Mouse (Mus musculus) ES-E14 (cell line): ENCODE measurements at regions not wholly inside any gene's neighbourhood (a gene's known extent, or its start where the extent isn't known, plus 50 kb on each side); places are given as distances from the start of the nearest gene placed in this dataset.

Source experiments
- MAFK ChIP-seq: IDR thresholded peaks from 2 replicates; pipeline ENCODE4 v1.6.1; 2014; ENCODE audit warnings: mild to moderate bottlenecking, low read depth, low read length, inconsistent platforms; ENCODE audit not compliant: insufficient read depth
- ZC3H11A ChIP-seq: IDR thresholded peaks from 2 replicates; pipeline ENCODE4 v1.6.1; 2012; ENCODE audit warnings: low read depth, mild to moderate bottlenecking, inconsistent platforms, low read length, borderline replicate concordance

GRCm38 (mm10) chr13:101508331-101508730, 259.7 kb downstream of the Pik3r1 start:
- TF ChIP-seq ZC3H11A = no peak
- TF ChIP-seq MAFK = no peak
